Mouse (Mus musculus) megakaryocyte, embryonic 14.5 days (primary cell): ENCODE data around the gene Lamtor1.

Experiments
- FLI1 ChIP-seq: IDR thresholded peaks from 2 replicates; pipeline ENCODE4 v1.6.1; 2012; ENCODE audit warnings: low read length, inconsistent platforms, mixed read lengths
- GATA1 ChIP-seq: IDR thresholded peaks from 3 replicates; pipeline ENCODE4 v1.6.1; 2012; ENCODE audit warnings: mixed read lengths, low read length, inconsistent platforms, borderline replicate concordance

DNA sequence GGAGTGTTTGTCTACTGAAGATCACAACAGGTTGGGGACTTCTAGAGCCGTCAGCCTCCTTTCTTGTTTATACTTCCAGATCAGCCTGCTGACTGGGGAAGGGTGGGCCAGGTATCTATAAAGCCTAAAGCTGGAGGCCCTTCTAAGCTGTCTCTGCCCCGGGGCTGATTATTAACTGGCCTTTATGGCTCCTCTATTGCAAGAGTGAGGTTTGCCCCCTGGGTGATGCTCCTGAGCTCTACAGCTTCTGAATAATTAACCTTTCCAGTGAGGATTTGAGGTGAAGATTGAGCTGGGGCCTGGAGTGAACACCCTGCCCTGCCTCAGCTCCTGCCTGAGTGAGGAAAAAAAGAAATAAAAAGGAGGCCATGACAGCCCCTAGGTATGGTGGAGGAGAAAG, 35.1 kb upstream of the Lamtor1 start, which contains the start of gene Folr1:
- TF ChIP-seq GATA1 = no peak
- no peak for TF ChIP-seq FLI1
